Mouse (Mus musculus) liver, adult 2 months (tissue): ENCODE data around the gene Als2cr12.

Experiments
- CTCF ChIP-seq: fragments of 200-500 bp; IDR thresholded peaks from 2 replicates; pipeline ENCODE4 v1.5.1; 2011; ENCODE audit warnings: low read depth, low read length, control low read depth
- POLR2A ChIP-seq: fragments of 200-500 bp; IDR thresholded peaks from 2 replicates; pipeline ENCODE4 v1.6.1; 2011; ENCODE audit warnings: low read length, control low read depth; ENCODE audit not compliant: insufficient read depth; ENCODE audit errors: extremely low read depth

DNA sequence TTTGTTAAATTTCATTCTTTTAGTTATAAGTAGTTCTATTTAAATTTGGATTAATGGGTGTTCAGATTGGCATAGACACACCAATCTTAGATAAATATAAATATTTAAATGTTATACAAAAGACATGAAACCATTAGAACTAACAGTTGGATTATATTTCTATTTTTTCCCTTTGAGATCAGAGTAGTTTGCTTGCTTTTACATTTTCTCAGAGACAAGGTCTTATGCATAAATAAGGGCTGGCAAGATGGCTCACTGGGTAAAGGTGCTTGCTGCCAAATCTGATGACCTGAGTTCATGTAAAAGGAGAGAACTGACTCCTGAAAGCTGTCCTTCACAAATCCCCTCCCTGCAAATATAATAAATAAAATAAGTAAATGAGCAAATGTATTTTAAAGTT, 29.3 kb upstream of the Als2cr12 start:
- no peak for TF ChIP-seq POLR2A
- TF ChIP-seq CTCF, result no peak
